Mouse (Mus musculus) lung, postnatal 0 days (tissue): ENCODE measurements at regions not wholly inside any gene's neighbourhood (a gene's known extent, or its start where the extent isn't known, plus 50 kb on each side); places are given as distances from the start of the nearest gene placed in this dataset.

Source experiments
- CTCF ChIP-seq: IDR thresholded peaks from 2 replicates; pipeline ENCODE4 v1.5.1; 2016; ENCODE audit warnings: antibody characterized with exemption, mild to moderate bottlenecking
- EP300 ChIP-seq: IDR thresholded peaks from 2 replicates; pipeline ENCODE4 v1.6.1; 2016; ENCODE audit warnings: antibody characterized with exemption, mild to moderate bottlenecking, control low read depth

GRCm38 (mm10) chr6:82824240-82824639 is 50.0 kb upstream of the Hk2 start:
- TF ChIP-seq CTCF (no peak), EP300 (no peak)
